Mouse (Mus musculus) ovary, postnatal 14 days (tissue): ENCODE results near the gene Sord.
A peak's percentile ranks its signal among the peaks of the same experiment; 100 is the strongest.

Experiments
- DNase-seq: peaks from one replicate; pipeline ENCODE4 v3.0.0; 2022; ENCODE audit warnings: low spot score

Sord gene

GRCm38 (mm10) chr2:122302574-122303241, 68.2 kb downstream of the Sord start:
- peak; percentile 36 for DNase-seq

- DNase-seq = no peak
Measured at GRCm38 (mm10) chr2:122304544-122304943, 70.0 kb downstream of the Sord start.

- no peak for DNase-seq
Measured at GRCm38 (mm10) chr2:122305097-122305892, 70.7 kb downstream of the Sord start.

- DNase-seq = no peak
Measured at GRCm38 (mm10) chr2:122306184-122306583, 71.6 kb downstream of the Sord start.

DNA sequence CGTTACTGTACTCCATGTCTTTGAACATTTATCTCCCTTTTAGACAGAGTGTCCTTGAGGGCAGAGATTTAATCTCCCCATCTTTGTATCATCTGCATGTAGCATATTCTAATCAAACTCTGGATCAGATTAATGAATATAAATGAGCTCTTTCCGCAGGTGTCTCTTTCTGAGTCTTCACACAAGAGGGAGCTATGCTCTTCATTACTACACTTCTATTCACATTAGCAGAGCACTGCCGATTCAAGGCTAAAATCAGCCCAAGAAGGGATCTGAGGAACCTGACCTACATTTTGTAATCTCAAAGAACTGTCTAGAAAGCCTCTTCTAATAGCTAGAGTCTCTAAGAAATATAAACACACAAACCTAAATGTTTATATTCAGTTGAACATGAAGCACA, 75.1 kb downstream of the Sord start:
- DNase-seq = no peak

DNA sequence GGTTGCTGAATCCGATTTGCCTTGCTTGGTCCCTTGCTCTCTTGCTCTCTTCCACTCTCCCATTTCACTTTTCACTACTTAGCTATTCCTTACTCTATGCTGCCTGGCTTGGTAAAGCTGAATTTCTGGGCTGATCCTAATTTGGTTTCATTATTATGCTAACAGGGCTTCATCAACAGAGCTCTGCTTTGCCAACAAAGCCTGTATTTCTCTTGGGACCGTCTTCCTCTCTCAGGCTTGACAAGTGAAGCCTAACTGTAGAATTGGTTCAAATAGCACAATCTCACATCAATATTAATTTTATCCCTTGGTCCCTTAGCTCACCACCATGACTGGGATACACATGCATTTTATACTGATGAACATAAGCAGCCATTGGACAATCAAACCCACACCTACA, 77.0 kb downstream of the Sord start:
- DNase-seq = no peak

DNA sequence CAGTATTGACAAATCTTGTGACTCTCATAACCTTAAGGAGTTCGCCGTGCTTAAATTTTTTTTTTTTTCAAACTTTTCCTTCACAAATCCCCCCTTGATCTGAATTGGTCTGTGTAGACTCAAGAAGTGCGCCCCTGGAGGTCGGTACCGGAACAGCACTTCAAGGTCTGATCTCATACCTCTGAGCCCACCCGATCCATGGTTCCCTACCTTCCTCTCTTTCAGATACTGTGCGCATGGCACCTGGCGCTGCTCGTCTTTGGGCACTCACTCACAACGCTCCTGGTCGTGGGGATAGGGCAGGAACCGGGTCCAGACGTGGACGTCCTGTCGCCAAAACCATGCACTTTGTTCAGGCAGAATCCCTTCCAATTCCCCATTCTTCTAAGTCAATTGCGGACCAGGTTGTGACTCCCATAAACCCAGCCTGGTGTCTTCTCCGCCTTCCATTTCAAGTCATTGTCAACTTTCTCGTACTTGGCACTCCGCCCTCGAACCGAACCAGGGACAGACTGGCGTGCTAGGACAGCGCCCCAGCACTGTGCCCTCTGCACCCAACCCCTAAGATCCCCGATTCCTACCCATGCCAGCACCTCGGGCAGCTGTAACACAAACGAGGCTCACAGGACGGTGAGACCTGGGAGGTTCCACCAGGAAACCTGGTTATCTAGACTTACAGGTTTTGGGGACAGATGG, 78.3 kb downstream of the Sord start:
- DNase-seq = peak; percentile 48

GRCm38 (mm10) chr2:122313536-122313935, 79.0 kb downstream of the Sord start, which contains the start of gene Duoxa1:
TSS of gene Duoxa1 (minus strand) at chr2:122313730.
- DNase-seq = no peak
